Mouse (Mus musculus) liver, embryonic 11.5 days (tissue): ENCODE measurements at regions not wholly inside any gene's neighbourhood (a gene's known extent, or its start where the extent isn't known, plus 50 kb on each side); places are given as distances from the start of the nearest gene placed in this dataset.

ENCODE experiments used
- ATAC-seq: fragments of 200-750 bp; cut with Nextera tagmentation; replicated peaks from 2 replicates; pipeline ENCODE4 v1.8.0; 2017; ENCODE audit warnings: moderate number of reproducible peaks, mild to moderate bottlenecking, moderate TSS enrichment, moderate library complexity; ENCODE audit not compliant: low FRiP score
- DNase-seq: peaks from one replicate; pipeline ENCODE4 v3.0.0-alpha.2; 2017; ENCODE audit warnings: low spot score
- H3K27ac ChIP-seq: fragments of 300-500 bp; sonication (generic); 2 replicates; pipeline ENCODE4 v1.5.1; 2014; ENCODE audit warnings: mild to moderate bottlenecking, low read depth, low read length, control low read depth
- H3K27me3 ChIP-seq: fragments of 300-500 bp; sonication (generic); replicated peaks from 2 replicates; pipeline ENCODE4 v1.6.1; 2014; ENCODE audit warnings: low read length, mixed read lengths; ENCODE audit not compliant: control insufficient read depth, insufficient read depth
- H3K36me3 ChIP-seq: fragments of 300-500 bp; sonication (generic); 2 replicates; pipeline ENCODE4 v1.6.1; 2014; ENCODE audit warnings: mild to moderate bottlenecking, low read length, moderate library complexity, mixed read lengths; ENCODE audit not compliant: control insufficient read depth, insufficient read depth
- H3K4me1 ChIP-seq: fragments of 300-500 bp; sonication (generic); replicated peaks from 2 replicates; pipeline ENCODE4 v1.6.1; 2014; ENCODE audit warnings: low read length, mixed read lengths; ENCODE audit not compliant: control insufficient read depth, insufficient read depth
- H3K4me2 ChIP-seq: fragments of 300-500 bp; sonication (generic); 2 replicates; pipeline ENCODE4 v1.6.1; 2014; ENCODE audit warnings: mild to moderate bottlenecking, control low read depth, moderate library complexity
- H3K4me3 ChIP-seq: fragments of 300-500 bp; sonication (generic); 2 replicates; pipeline ENCODE4 v1.5.1; 2014; ENCODE audit warnings: low read depth, low read length, control low read depth
- H3K9ac ChIP-seq: fragments of 300-500 bp; sonication (generic); 2 replicates; pipeline ENCODE4 v1.6.1; 2014; ENCODE audit warnings: low read depth, low read length, control low read depth
- H3K9me3 ChIP-seq: fragments of 300-500 bp; sonication (generic); 2 replicates; pipeline ENCODE4 v1.6.1; 2016; ENCODE audit warnings: low read length, inconsistent platforms, mixed read lengths; ENCODE audit not compliant: control insufficient read depth
- WGBS: fragments of 180-500 bp; shearing (Covaris S2); extraction: QIAGEN DNeasy Blood & Tissue Kit; methylation state at CpG from one replicate; pipeline ENCODE4 v1.1.7; 2014; 5-methylcytosine and 5-hydroxymethylcytosine counted together

GRCm38 (mm10) chr2:30719611-30720290 lies 83.7 kb downstream of the 1700001O22Rik start:
- Histone ChIP-seq H3K4me3 (peak overlapping the region; percentile 41; the same call in 1 of the 2 replicates), H3K9ac (peak overlapping the region; percentile 59), H3K27me3 (peaks cover 15% of the 10 kb centered on the region), H3K27ac (peak overlapping the region; percentile 93), H3K4me1 (peaks cover 60% of the 10 kb centered on the region), H3K4me2 (peak overlapping the region; percentile 87), H3K36me3 (no peaks in the 10 kb centered on the region), H3K9me3 (no peaks in the 10 kb centered on the region)
- ATAC-seq (no peak), DNase-seq (no peak)
- WGBS, result 49% methylated on average over 6 of the region's 8 CpGs

GRCm38 (mm10) chr2:30718741-30719381 lies 84.6 kb downstream of the 1700001O22Rik start:
- Histone ChIP-seq H3K4me3 (peak overlapping the region; percentile 41), H3K4me2 (peak overlapping the region; percentile 87), H3K36me3 (no peaks in the 10 kb centered on the region), H3K27me3 (peaks cover 15% of the 10 kb centered on the region), H3K4me1 (peaks cover 60% of the 10 kb centered on the region), H3K9ac (peak overlapping the region; percentile 64), H3K9me3 (no peaks in the 10 kb centered on the region), H3K27ac (peak overlapping the region; percentile 93)
- DNase-seq (peak; percentile 79), ATAC-seq (peak; percentile 47)
- 0% methylated on average over 29 of the region's 29 CpGs for WGBS

GRCm38 (mm10) chr2:30718329-30718675 lies 85.2 kb downstream of the 1700001O22Rik start:
- peak overlapping the region; percentile 64 for H3K9ac ChIP-seq

GRCm38 (mm10) chr2:30717566-30718328 lies 85.7 kb downstream of the 1700001O22Rik start:
- H3K9me3 ChIP-seq, result no peaks in the 10 kb centered on the region
- peaks cover 63% of the 10 kb centered on the region for H3K4me1 ChIP-seq
- peak overlapping the region; percentile 93 for H3K27ac ChIP-seq
- WGBS, result 11% methylated on average over 16 of the region's 16 CpGs
- 0 out of 2 replicates have a peak overlapping the region, but pooled peaks have one; percentile 4 for H3K9ac ChIP-seq
- no peak for ATAC-seq
- peaks cover 16% of the 10 kb centered on the region for H3K27me3 ChIP-seq
- peak overlapping the region; percentile 41; the same call in 1 of the 2 replicates for H3K4me3 ChIP-seq
- DNase-seq, result no peak
- H3K36me3 ChIP-seq, result no peaks in the 10 kb centered on the region
- H3K4me2 ChIP-seq, result peak overlapping the region; percentile 87

More at GRCm38 (mm10) chr2:30718329-30718675, 85.2 kb downstream of the 1700001O22Rik start:
- H3K4me1 ChIP-seq, result peaks cover 60% of the 10 kb centered on the region
- H3K27ac ChIP-seq, result peak overlapping the region; percentile 93
- peak overlapping the region; percentile 87 for H3K4me2 ChIP-seq
- H3K4me3 ChIP-seq, result peak overlapping the region; percentile 41
- DNase-seq (peak; percentile 85), ATAC-seq (peak; percentile 80)
- H3K27me3 ChIP-seq, result peaks cover 15% of the 10 kb centered on the region
- no peaks in the 10 kb centered on the region for H3K9me3 ChIP-seq
- WGBS, result under 1% methylated on average over 12 of the region's 12 CpGs
- no peaks in the 10 kb centered on the region for H3K36me3 ChIP-seq

GRCm38 (mm10) chr2:30716580-30717565 lies 86.6 kb downstream of the 1700001O22Rik start:
- Histone ChIP-seq H3K4me3 (peak overlapping the region; percentile 6; the same call in 1 of the 2 replicates), H3K9ac (peak overlapping the region; percentile 49), H3K9me3 (no peaks in the 10 kb centered on the region), H3K4me2 (peak overlapping the region; percentile 87), H3K4me1 (peaks cover 64% of the 10 kb centered on the region), H3K36me3 (no peaks in the 10 kb centered on the region), H3K27ac (peak overlapping the region; percentile 93), H3K27me3 (peaks cover 25% of the 10 kb centered on the region)
- DNase-seq (peak; percentile 63), ATAC-seq (no peak)
- 2% methylated on average over 24 of the region's 24 CpGs for WGBS

- H3K27ac ChIP-seq, result peak overlapping the region; percentile 93; the same call in 1 of the 2 replicates
- H3K4me3 ChIP-seq, result no peak overlapping the region
- peak overlapping the region; percentile 49 for H3K9ac ChIP-seq
- H3K9me3 ChIP-seq, result no peaks in the 10 kb centered on the region
- H3K36me3 ChIP-seq, result no peaks in the 10 kb centered on the region
- 57% methylated on average over 4 of the region's 4 CpGs for WGBS
- peaks cover 35% of the 10 kb centered on the region for H3K27me3 ChIP-seq
- peaks cover 62% of the 10 kb centered on the region for H3K4me1 ChIP-seq
- DNase-seq (no peak), ATAC-seq (no peak)
- H3K4me2 ChIP-seq, result peak overlapping the region; percentile 87
Measured at GRCm38 (mm10) chr2:30715720-30716310, 87.6 kb downstream of the 1700001O22Rik start.

- 35% methylated on average over 3 of the region's 3 CpGs for WGBS
Measured at GRCm38 (mm10) chr2:30713535-30713934, 89.9 kb downstream of the 1700001O22Rik start.

More at GRCm38 (mm10) chr2:30713535-30713934, 89.9 kb downstream of the 1700001O22Rik start:
- no peak overlapping the region for H3K9ac ChIP-seq
- no peak for ATAC-seq
- peaks cover 44% of the 10 kb centered on the region for H3K27me3 ChIP-seq
- no peak overlapping the region for H3K4me2 ChIP-seq
- no peak overlapping the region for H3K27ac ChIP-seq
- H3K4me3 ChIP-seq, result no peak overlapping the region
- H3K4me1 ChIP-seq, result peaks cover 50% of the 10 kb centered on the region
- H3K36me3 ChIP-seq, result no peaks in the 10 kb centered on the region
- DNase-seq, result no peak
- no peaks in the 10 kb centered on the region for H3K9me3 ChIP-seq
